Mouse (Mus musculus) testis, adult 2 months (tissue): ENCODE data around the gene Ankrd1. TPM values are rescaled to one million over a fixed set of nuclear protein-coding genes. Genes with fewer than 3 reads are reported as not detected.

Experiments used
- H3K27ac ChIP-seq: fragments of 200-500 bp; 2 replicates; pipeline ENCODE4 v1.5.1; 2012; ENCODE audit warnings: low read depth, low read length; ENCODE audit not compliant: control insufficient read depth, insufficient read depth
- H3K27me3 ChIP-seq: fragments of 200-500 bp; 2 replicates; pipeline ENCODE4 v1.6.1; 2012; ENCODE audit warnings: mild to moderate bottlenecking, low read length, moderate library complexity; ENCODE audit not compliant: control insufficient read depth, insufficient read depth
- H3K36me3 ChIP-seq: fragments of 200-500 bp; 2 replicates; pipeline ENCODE4 v1.6.1; 2012; ENCODE audit warnings: mild to moderate bottlenecking, low read length; ENCODE audit not compliant: control insufficient read depth, insufficient read depth
- H3K4me1 ChIP-seq: fragments of 200-500 bp; 2 replicates; pipeline ENCODE4 v1.6.1; 2012; ENCODE audit warnings: low read length; ENCODE audit not compliant: control insufficient read depth, insufficient read depth
- H3K4me3 ChIP-seq: fragments of 200-500 bp; 2 replicates; pipeline ENCODE4 v1.5.1; 2012; ENCODE audit warnings: low read depth, mild to moderate bottlenecking, low read length, moderate library complexity, mixed read lengths; ENCODE audit not compliant: control insufficient read depth
- CTCF ChIP-seq: fragments of 200-500 bp; IDR thresholded peaks from 2 replicates; pipeline ENCODE4 v1.5.1; 2012; ENCODE audit warnings: low read depth, mild to moderate bottlenecking, inconsistent platforms, low read length, moderate library complexity; ENCODE audit not compliant: control insufficient read depth, insufficient read depth, insufficient replicate concordance
- POLR2A ChIP-seq: fragments of 200-500 bp; IDR thresholded peaks from 2 replicates; pipeline ENCODE4 v1.6.1; 2012; ENCODE audit warnings: low read depth, mild to moderate bottlenecking, inconsistent platforms, low read length, moderate library complexity; ENCODE audit not compliant: control insufficient read depth
- polyA plus RNA-seq: library from polyadenylated mRNA; depleted of rRNA; stranded (reverse); fragments of >200 nt; gene quantifications from 2 replicates; pipeline ENCODE4 v1.2.3, GENCODE M21; 2012

Ankrd1 gene
- polyA plus RNA-seq, 1 experiment, result not detected

DNA sequence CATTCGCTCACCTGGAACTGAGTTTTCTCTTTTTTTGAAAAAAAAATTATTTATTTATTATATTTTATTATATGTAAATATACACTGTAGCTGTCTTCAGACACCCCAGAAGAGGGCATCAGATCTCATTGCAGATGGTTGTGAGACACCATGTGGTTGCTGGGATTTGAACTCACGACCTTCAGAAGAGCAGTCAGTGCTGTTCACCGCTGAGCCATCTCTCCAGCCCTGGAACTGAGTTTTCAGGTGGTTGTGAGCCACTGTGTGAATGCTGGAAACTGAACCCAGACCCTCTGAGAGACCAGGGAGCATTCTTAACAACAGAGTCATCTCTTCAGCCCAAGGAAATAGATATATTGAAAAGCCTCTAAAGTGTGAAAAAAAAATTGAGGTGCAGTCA is 8.5 kb upstream of the Ankrd1 start:
- peaks cover 8% of the 10 kb centered on the region for H3K4me1 ChIP-seq
- H3K27ac ChIP-seq, result no peak overlapping the region
- no peaks in the 10 kb centered on the region for H3K27me3 ChIP-seq
- no peak for TF ChIP-seq POLR2A
- no peaks in the 10 kb centered on the region for H3K36me3 ChIP-seq
- no peak overlapping the region for H3K4me3 ChIP-seq

GRCm38 (mm10) chr19:36124203-36124602 is 4.3 kb upstream of the Ankrd1 start:
- TF ChIP-seq CTCF (no peak), POLR2A (no peak)
- H3K4me1 ChIP-seq, result peaks cover 3% of the 10 kb centered on the region
- no peaks in the 10 kb centered on the region for H3K36me3 ChIP-seq
- no peak overlapping the region for H3K27ac ChIP-seq
- H3K4me3 ChIP-seq, result no peak overlapping the region
- H3K27me3 ChIP-seq, result no peaks in the 10 kb centered on the region

GRCm38 (mm10) chr19:36119219-36119618 is 680 bp downstream of the Ankrd1 start:
- Histone ChIP-seq H3K36me3 (no peaks in the 10 kb centered on the region), H3K27ac (no peak overlapping the region), H3K4me1 (no peaks in the 10 kb centered on the region; the same call in 1 of the 2 replicates), H3K27me3 (no peaks in the 10 kb centered on the region), H3K4me3 (no peak overlapping the region)
- TF ChIP-seq CTCF, result no peak
- TF ChIP-seq POLR2A, result no peak

DNA sequence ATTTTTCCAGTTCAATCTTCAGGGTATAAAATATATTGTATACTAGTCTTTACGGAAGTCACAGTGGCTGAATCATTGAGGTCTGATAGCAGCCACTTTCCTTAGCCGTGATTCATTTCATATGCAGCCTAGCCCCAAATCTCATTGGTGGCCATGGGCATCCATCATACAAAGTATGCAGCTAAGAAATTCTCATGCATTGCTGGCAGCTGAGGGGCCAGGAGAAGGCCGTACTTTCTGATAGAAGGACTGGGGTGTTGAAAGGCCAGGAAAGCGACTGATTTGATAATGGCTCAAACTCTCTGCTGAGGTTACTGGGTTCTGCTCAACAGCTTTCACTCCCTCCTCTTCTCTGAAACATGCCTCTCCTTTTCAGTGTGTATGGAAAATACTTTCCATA is 3.7 kb downstream of the Ankrd1 start:
- TF ChIP-seq CTCF (no peak), POLR2A (no peak)
- no peaks in the 10 kb centered on the region; the same call in 1 of the 2 replicates for H3K4me1 ChIP-seq
- no peaks in the 10 kb centered on the region for H3K27me3 ChIP-seq
- no peaks in the 10 kb centered on the region for H3K36me3 ChIP-seq
- H3K4me3 ChIP-seq, result no peak overlapping the region
- H3K27ac ChIP-seq, result no peak overlapping the region

GRCm38 (mm10) chr19:36112007-36112406 is 7.9 kb downstream of the Ankrd1 start:
- H3K27ac ChIP-seq, result no peak overlapping the region
- H3K4me1 ChIP-seq, result peaks cover 6% of the 10 kb centered on the region
- H3K27me3 ChIP-seq, result no peaks in the 10 kb centered on the region
- H3K4me3 ChIP-seq, result no peak overlapping the region
- TF ChIP-seq CTCF (no peak), POLR2A (no peak)
- H3K36me3 ChIP-seq, result no peaks in the 10 kb centered on the region

GRCm38 (mm10) chr19:36111054-36111895 is 8.6 kb downstream of the Ankrd1 start:
- no peak overlapping the region for H3K27ac ChIP-seq
- H3K36me3 ChIP-seq, result no peaks in the 10 kb centered on the region
- H3K27me3 ChIP-seq, result no peaks in the 10 kb centered on the region
- peaks cover 6% of the 10 kb centered on the region for H3K4me1 ChIP-seq
- H3K4me3 ChIP-seq, result no peak overlapping the region
- no peak for TF ChIP-seq CTCF
- TF ChIP-seq POLR2A, result no peak

DNA sequence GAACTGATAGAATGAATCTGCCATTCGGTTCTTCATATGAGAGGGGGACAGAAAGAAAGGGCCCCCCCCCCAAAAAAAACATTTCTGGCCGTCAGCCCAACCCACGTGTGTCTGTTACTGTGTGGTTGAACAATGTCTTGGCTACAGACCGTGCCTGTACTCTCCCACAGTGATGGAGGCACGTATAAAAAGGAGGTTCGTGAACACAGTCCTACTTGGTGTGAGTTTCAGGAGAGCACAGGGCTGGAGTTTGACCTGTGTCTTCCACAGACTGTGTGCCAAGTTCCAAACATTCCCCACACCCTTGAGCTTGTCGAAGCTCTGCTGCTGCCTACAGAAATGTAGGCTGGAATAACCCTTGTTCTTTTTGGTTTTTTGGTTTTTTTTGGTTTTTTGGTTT is 9.4 kb downstream of the Ankrd1 start:
- no peaks in the 10 kb centered on the region for H3K27me3 ChIP-seq
- TF ChIP-seq POLR2A, result no peak
- TF ChIP-seq CTCF, result no peak
- no peaks in the 10 kb centered on the region for H3K36me3 ChIP-seq
- no peak overlapping the region for H3K27ac ChIP-seq
- peaks cover 6% of the 10 kb centered on the region for H3K4me1 ChIP-seq
- no peak overlapping the region for H3K4me3 ChIP-seq
